Mouse (Mus musculus): ENCODE results near the gene Ass1. TPM values are rescaled to one million over a fixed set of nuclear protein-coding genes. Genes with fewer than 3 reads are reported as not detected.

Gene Ass1
- total RNA-seq, 1 experiment = 154 TPM

DNA sequence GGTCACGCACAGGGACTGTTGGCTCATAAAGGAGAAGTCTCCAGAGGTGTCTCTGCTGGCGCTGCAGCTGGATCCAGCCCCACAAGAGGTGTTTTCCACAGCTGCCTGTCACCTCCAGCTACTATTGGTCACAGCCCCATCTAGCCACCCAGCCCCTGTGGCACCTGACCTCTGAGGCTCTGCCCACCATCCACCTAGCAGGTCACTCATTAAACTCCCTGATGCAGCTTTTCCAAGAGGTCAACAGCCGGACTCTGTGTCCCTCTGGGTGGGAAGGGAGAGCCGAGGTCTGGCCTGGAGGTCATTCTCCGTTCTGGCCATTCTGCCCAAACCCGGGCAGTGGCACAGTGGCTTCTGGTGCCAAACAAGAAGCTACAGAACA is 5.5 kb upstream of the Ass1 start:
- H3K9me3 ChIP-seq (ENCODE audit: control insufficient read depth, insufficient read depth, low read depth, low read length) = no peaks in the 10 kb centered on the region
- no peaks in the 10 kb centered on the region for H3K36me3 ChIP-seq (ENCODE audit: control insufficient read depth, insufficient read depth, low read length, poor library complexity, severe bottlenecking)
- TF ChIP-seq ZC3H11A (IDR thresholded peaks at IDR 0.05; ENCODE audit: borderline replicate concordance, low read depth, low read length) (no peak), CHD2 (IDR thresholded peaks at IDR 0.05; ENCODE audit: low read depth, low read length) (no peak), MAFK (IDR thresholded peaks at IDR 0.05; ENCODE audit: insufficient read depth, low read depth, low read length) (no peak), ZNF384 (IDR thresholded peaks at IDR 0.05; ENCODE audit: low read depth, low read length) (no peak), HCFC1 (IDR thresholded peaks at IDR 0.05; ENCODE audit: borderline replicate concordance, insufficient read depth, low read length) (no peak)
- in situ Hi-C loops (cut with MboI; ENCODE audit: low sequenced_read_pairs in 2 of 2, unreplicated experiment in 2 of 2) = no loop called here
- H3K4me3 ChIP-seq (ENCODE audit: insufficient read depth in 1 of 2, low read depth in 1 of 2, low read length in 2 of 2, poor library complexity in 1 of 2, severe bottlenecking in 1 of 2) = no peak overlapping the region
- no peak overlapping the region for H3K27ac ChIP-seq (ENCODE audit: insufficient read depth, low read depth, low read length, poor library complexity, severe bottlenecking)
- H3K9ac ChIP-seq (ENCODE audit: insufficient read depth, low read depth, low read length, poor library complexity, severe bottlenecking) = no peak overlapping the region
- H3K4me1 ChIP-seq (ENCODE audit: control insufficient read depth in 2 of 2, insufficient read depth in 2 of 2, low read length in 2 of 2, poor library complexity in 1 of 2) = peaks cover 2 to 17% of the 10 kb centered on the region in 2 experiments; a peak in 2 of 4 replicates
- DNase-seq (ENCODE audit: low read depth, low spot score) = no peak

- in situ Hi-C loops (cut with MboI; ENCODE audit: low sequenced_read_pairs in 2 of 2, unreplicated experiment in 2 of 2) = no loop called here
Measured at GRCm38 (mm10) chr2:31467457-31467856, 2.5 kb upstream of the Ass1 start.

GRCm38 (mm10) chr2:31468857-31469256 is 1.1 kb upstream of the Ass1 start:
- TF ChIP-seq MAFK (IDR thresholded peaks at IDR 0.05; ENCODE audit: insufficient read depth, low read depth, low read length) (peak; percentile 56; the same call in 1 of the 2 replicates), ZNF384 (IDR thresholded peaks at IDR 0.05; ENCODE audit: low read depth, low read length) (no peak)
- no peak overlapping the region for H3K4me3 ChIP-seq (ENCODE audit: insufficient read depth in 1 of 2, low read depth in 1 of 2, low read length in 2 of 2, poor library complexity in 1 of 2, severe bottlenecking in 1 of 2)
- H3K4me1 ChIP-seq (ENCODE audit: control insufficient read depth in 2 of 2, insufficient read depth in 2 of 2, low read length in 2 of 2, poor library complexity in 1 of 2) = peaks cover 2 to 24% of the 10 kb centered on the region in 2 experiments; a peak in 3 of 4 replicates
- no peak for DNase-seq (ENCODE audit: low read depth, low spot score)
- H3K27ac ChIP-seq (ENCODE audit: insufficient read depth, low read depth, low read length, poor library complexity, severe bottlenecking) = no peak overlapping the region
- in situ Hi-C loops (cut with MboI; ENCODE audit: low sequenced_read_pairs in 2 of 2, unreplicated experiment in 2 of 2) = no loop called here
- H3K9me3 ChIP-seq (ENCODE audit: control insufficient read depth, insufficient read depth, low read depth, low read length) = no peaks in the 10 kb centered on the region
- H3K36me3 ChIP-seq (ENCODE audit: control insufficient read depth, insufficient read depth, low read length, poor library complexity, severe bottlenecking) = peaks cover 5% of the 10 kb centered on the region
- no peak overlapping the region for H3K9ac ChIP-seq (ENCODE audit: insufficient read depth, low read depth, low read length, poor library complexity, severe bottlenecking)

More at GRCm38 (mm10) chr2:31467457-31467856, 2.5 kb upstream of the Ass1 start:
- Histone ChIP-seq H3K9me3 (ENCODE audit: control insufficient read depth, insufficient read depth, low read depth, low read length) (no peaks in the 10 kb centered on the region), H3K4me3 (ENCODE audit: insufficient read depth in 1 of 2, low read depth in 1 of 2, low read length in 2 of 2, poor library complexity in 1 of 2, severe bottlenecking in 1 of 2) (no peak overlapping the region), H3K27ac (ENCODE audit: insufficient read depth, low read depth, low read length, poor library complexity, severe bottlenecking) (no peak overlapping the region), H3K9ac (ENCODE audit: insufficient read depth, low read depth, low read length, poor library complexity, severe bottlenecking) (no peak overlapping the region), H3K36me3 (ENCODE audit: control insufficient read depth, insufficient read depth, low read length, poor library complexity, severe bottlenecking) (no peaks in the 10 kb centered on the region), H3K4me1 (ENCODE audit: control insufficient read depth in 2 of 2, insufficient read depth in 2 of 2, low read length in 2 of 2, poor library complexity in 1 of 2) (peaks cover 2 to 24% of the 10 kb centered on the region in 2 experiments; a peak in 3 of 4 replicates)
- DNase-seq (ENCODE audit: low read depth, low spot score) = no peak
- no peak for TF ChIP-seq MAFK (IDR thresholded peaks at IDR 0.05; ENCODE audit: insufficient read depth, low read depth, low read length)
- no peak for TF ChIP-seq CHD2 (IDR thresholded peaks at IDR 0.05; ENCODE audit: low read depth, low read length)
- TF ChIP-seq ZC3H11A (IDR thresholded peaks at IDR 0.05; ENCODE audit: borderline replicate concordance, low read depth, low read length) = no peak
- no peak for TF ChIP-seq ZNF384 (IDR thresholded peaks at IDR 0.05; ENCODE audit: low read depth, low read length)
- no peak for TF ChIP-seq HCFC1 (IDR thresholded peaks at IDR 0.05; ENCODE audit: borderline replicate concordance, insufficient read depth, low read length)

DNA sequence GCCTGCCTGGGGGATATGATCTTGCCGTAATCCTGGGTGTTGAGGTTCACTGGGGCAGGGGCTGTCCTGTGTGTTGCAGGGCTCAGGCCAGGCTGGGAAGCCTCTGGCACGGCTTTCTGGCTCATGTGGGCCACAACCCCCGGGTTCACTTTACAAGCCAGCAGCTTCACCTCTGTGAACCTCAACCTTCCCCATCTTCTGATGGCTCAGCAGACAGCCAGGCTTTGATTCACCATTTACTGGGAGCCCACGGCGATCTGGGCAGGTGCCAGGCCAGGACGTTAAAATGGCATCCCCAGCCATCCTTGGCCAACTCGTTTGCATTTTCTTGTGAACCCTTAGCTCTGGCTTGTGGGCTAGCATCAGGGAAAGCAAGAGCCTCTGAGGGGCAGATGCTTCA is 527 bp upstream of the Ass1 start:
- in situ Hi-C loops (cut with MboI; ENCODE audit: low sequenced_read_pairs in 2 of 2, unreplicated experiment in 2 of 2) = no loop called here
- Histone ChIP-seq H3K4me3 (ENCODE audit: insufficient read depth in 1 of 2, low read depth in 1 of 2, low read length in 2 of 2, poor library complexity in 1 of 2, severe bottlenecking in 1 of 2) (peak overlapping the region; percentile 29 to 91), H3K9ac (ENCODE audit: insufficient read depth, low read depth, low read length, poor library complexity, severe bottlenecking) (peak overlapping the region; percentile 38), H3K4me1 (ENCODE audit: control insufficient read depth in 2 of 2, insufficient read depth in 2 of 2, low read length in 2 of 2, poor library complexity in 1 of 2) (peaks cover 2 to 24% of the 10 kb centered on the region in 2 experiments; a peak in 3 of 4 replicates), H3K36me3 (ENCODE audit: control insufficient read depth, insufficient read depth, low read length, poor library complexity, severe bottlenecking) (peaks cover 9% of the 10 kb centered on the region), H3K9me3 (ENCODE audit: control insufficient read depth, insufficient read depth, low read depth, low read length) (no peaks in the 10 kb centered on the region), H3K27ac (ENCODE audit: insufficient read depth, low read depth, low read length, poor library complexity, severe bottlenecking) (no peak overlapping the region; the same call in 1 of the 2 replicates)
- no peak for DNase-seq (ENCODE audit: low read depth, low spot score)
- TF ChIP-seq ZNF384 (IDR thresholded peaks at IDR 0.05; ENCODE audit: low read depth, low read length) (no peak), MAFK (IDR thresholded peaks at IDR 0.05; ENCODE audit: insufficient read depth, low read depth, low read length) (no peak), ZC3H11A (IDR thresholded peaks at IDR 0.05; ENCODE audit: borderline replicate concordance, low read depth, low read length) (no peak), CHD2 (IDR thresholded peaks at IDR 0.05; ENCODE audit: low read depth, low read length) (no peak), HCFC1 (IDR thresholded peaks at IDR 0.05; ENCODE audit: borderline replicate concordance, insufficient read depth, low read length) (no peak)

Measured in ES-E14 (cell line).